Mouse (Mus musculus): Measurements from ENCODE around the gene Capza3. TPM values are rescaled to one million over a fixed set of nuclear protein-coding genes. Genes with fewer than 3 reads are reported as not detected.

The Capza3 gene
- not detected for polyA plus RNA-seq (2017; shearing (Covaris generic))

GRCm38 (mm10) chr6:140040952-140041351 lies at the start of gene Capza3:
TSS of gene Capza3 (plus strand) at chr6:140041252.
- ATAC-seq = no peak

GRCm38 (mm10) chr6:140005181-140005580 lies 35.9 kb upstream of the Capza3 start:
- no peak for ATAC-seq

- no peak for ATAC-seq
Measured at GRCm38 (mm10) chr6:140024404-140024803, 16.6 kb upstream of the Capza3 start.

- no peak for ATAC-seq
Measured at GRCm38 (mm10) chr6:140041357-140041756, 305 bp downstream of the Capza3 start, which contains the start of gene Plcz1. TSS of gene Plcz1 (minus strand) at chr6:140041457.

- no peak for ATAC-seq
Measured at GRCm38 (mm10) chr6:140051476-140051875, 10.4 kb downstream of the Capza3 start.

GRCm38 (mm10) chr6:140054271-140054928 lies 13.3 kb downstream of the Capza3 start:
- no peak for ATAC-seq

- ATAC-seq = no peak
Measured at GRCm38 (mm10) chr6:140069177-140069576, 28.1 kb downstream of the Capza3 start.

GRCm38 (mm10) chr6:140080933-140081332 lies 39.9 kb downstream of the Capza3 start:
- ATAC-seq = no peak

- ATAC-seq = no peak
Measured at GRCm38 (mm10) chr6:140081739-140082138, 40.7 kb downstream of the Capza3 start.

GRCm38 (mm10) chr6:140089855-140090254 lies 48.8 kb downstream of the Capza3 start:
- no peak for ATAC-seq

Other genes starting within 250 kb of the Capza3 start
- gene Plcz1, start 205 bp downstream of the Capza3 start, polyA plus RNA-seq (2017; shearing (Covaris generic)) = not detected